Mouse (Mus musculus) midbrain, embryonic 11.5 days (tissue): Measurements from ENCODE around the gene Kir3dl2. TPM values are rescaled to one million over a fixed set of nuclear protein-coding genes. Genes with fewer than 3 reads are reported as not detected.
"Not testable (repeated sequence)": the region's sequence is repeated elsewhere in the genome, so short reads cannot be mapped to it uniquely, and the experiment has no call there.

ENCODE experiments used
- ATAC-seq: fragments of 200-750 bp; cut with Nextera tagmentation; 2 replicates; pipeline ENCODE4 v1.8.0; 2017; ENCODE audit warnings: moderate TSS enrichment, moderate library complexity; ENCODE audit not compliant: low FRiP score
- DNase-seq: peaks from one replicate; pipeline ENCODE4 v3.0.0; 2015; ENCODE audit warnings: low spot score; ENCODE audit errors: missing footprints
- H3K27ac ChIP-seq: fragments of 300-500 bp; sonication (generic); 2 replicates; pipeline ENCODE4 v1.5.1; 2014; ENCODE audit warnings: low read depth, low read length
- H3K27me3 ChIP-seq: fragments of 300-500 bp; sonication (generic); 2 replicates; pipeline ENCODE4 v1.6.1; 2014; ENCODE audit warnings: mild to moderate bottlenecking, low read length, moderate library complexity, mixed read lengths; ENCODE audit not compliant: control insufficient read depth, insufficient read depth
- H3K36me3 ChIP-seq: fragments of 300-500 bp; sonication (generic); 2 replicates; pipeline ENCODE4 v1.6.1; 2014; ENCODE audit warnings: mild to moderate bottlenecking, low read length, moderate library complexity, mixed read lengths; ENCODE audit not compliant: control insufficient read depth, insufficient read depth
- H3K4me1 ChIP-seq: fragments of 300-500 bp; sonication (generic); 2 replicates; pipeline ENCODE4 v1.6.1; 2014; ENCODE audit warnings: low read length; ENCODE audit not compliant: control insufficient read depth, insufficient read depth
- H3K4me2 ChIP-seq: fragments of 300-500 bp; sonication (generic); 2 replicates; pipeline ENCODE4 v1.6.1; 2014; ENCODE audit warnings: mild to moderate bottlenecking, moderate library complexity
- H3K4me3 ChIP-seq: fragments of 300-500 bp; sonication (generic); 2 replicates; pipeline ENCODE4 v1.5.1; 2014; ENCODE audit warnings: low read depth, low read length
- H3K9ac ChIP-seq: fragments of 300-500 bp; sonication (generic); 2 replicates; pipeline ENCODE4 v1.6.1; 2014; ENCODE audit warnings: low read length
- H3K9me3 ChIP-seq: fragments of 300-500 bp; sonication (generic); 2 replicates; pipeline ENCODE4 v1.6.1; 2016; ENCODE audit warnings: low read length; ENCODE audit not compliant: control insufficient read depth
- WGBS: fragments of 180-500 bp; shearing (Covaris S2); extraction: QIAGEN DNeasy Blood & Tissue Kit; methylation state at CpG from one replicate; pipeline ENCODE4 v1.1.7; 2014; 5-methylcytosine and 5-hydroxymethylcytosine counted together
- polyA plus RNA-seq: library from polyadenylated mRNA; unstranded; fragments of >200 nt; fragmentation: Nextera tagmentation; extraction: Ambion mirVana; gene quantifications from 2 replicates; pipeline ENCODE4 v1.2.1, GENCODE M21; 2014

Kir3dl2 gene
- polyA plus RNA-seq: not detected in 2 replicates

DNA sequence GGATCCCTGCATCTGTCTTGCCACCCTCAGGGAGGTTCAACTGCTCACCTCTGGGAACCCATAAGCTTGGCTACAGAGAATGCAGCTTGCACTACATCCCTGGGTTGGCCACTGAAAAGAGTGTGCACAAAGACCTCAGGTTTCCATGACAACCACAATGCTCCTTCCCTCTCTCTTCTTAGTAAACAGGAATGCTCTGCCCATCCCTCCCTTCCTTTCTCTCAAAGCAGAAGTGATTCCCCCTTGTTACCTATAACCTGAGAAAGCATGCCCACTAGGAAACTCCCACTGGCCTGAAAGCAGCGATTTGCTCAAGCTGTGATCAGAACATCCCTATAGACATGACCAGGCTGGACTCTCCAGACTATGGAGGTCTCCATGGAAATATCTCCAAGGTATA lies at the start of gene Kir3dl2:
Gene Kir3dl2 (minus strand): TSS at position 101 of the 400 bp plus-strand sequence.
- H3K4me1 ChIP-seq, H3K4me2 ChIP-seq, H3K27ac ChIP-seq, H3K4me3 ChIP-seq, H3K9ac ChIP-seq, H3K27me3 ChIP-seq, H3K9me3 ChIP-seq, ATAC-seq, DNase-seq, H3K36me3 ChIP-seq: not testable (repeated sequence)
- WGBS: 62% methylated on average over 1 of the region's 1 CpGs

DNA sequence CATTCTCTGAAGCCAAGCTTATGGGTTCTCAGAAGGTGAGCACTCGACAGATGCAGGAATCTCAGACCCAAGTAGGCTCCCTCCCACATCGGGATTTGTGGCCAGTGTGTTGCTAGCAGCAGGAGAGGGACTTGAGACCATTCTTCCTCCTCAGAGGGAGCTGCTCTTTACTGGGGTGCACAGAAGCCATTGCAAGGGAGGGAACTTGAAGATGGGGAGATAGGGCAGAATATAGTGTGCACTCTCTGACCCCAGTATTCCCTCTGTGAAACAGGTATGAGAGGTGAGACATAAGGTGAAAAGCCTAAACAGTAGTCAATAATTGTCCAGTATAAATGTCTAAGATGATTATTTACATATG lies 47.0 kb upstream of the Kir3dl2 start:
- ATAC-seq: no peak
- peak overlapping the region; percentile 40; the same call in 1 of the 2 replicates for H3K9ac ChIP-seq

DNA sequence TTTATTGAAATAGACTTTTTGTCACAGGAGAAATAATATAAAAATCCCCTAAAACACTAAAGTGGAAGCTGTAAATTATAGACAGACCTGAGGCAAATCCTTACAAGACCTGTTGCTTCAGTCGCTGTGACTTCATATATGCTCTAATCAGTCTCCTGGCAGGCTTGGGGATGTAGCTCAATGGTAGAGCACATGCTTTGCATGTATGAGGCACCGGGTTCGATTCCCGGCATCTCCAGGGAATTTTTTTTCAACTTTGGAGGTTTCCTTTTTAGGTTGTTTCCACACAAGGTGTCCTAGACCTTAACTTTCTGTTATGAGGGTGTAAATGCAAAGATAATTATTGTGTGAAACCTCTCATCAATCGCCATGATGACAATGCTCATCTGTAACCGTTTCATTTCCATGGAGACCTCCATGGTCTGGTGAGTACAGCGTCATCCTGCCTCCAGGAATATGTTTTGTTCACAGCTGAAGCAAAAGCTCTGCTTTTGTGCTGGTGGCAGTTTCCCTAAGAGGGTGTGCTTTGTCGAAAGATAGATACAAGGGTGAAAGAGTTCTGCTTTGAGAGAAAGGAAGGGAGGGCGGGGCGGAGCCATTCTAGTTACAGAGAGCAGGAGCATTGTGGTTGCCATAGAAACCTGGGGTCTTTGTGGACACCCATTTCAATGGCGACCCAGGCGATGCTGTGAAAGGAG lies 46.5 kb upstream of the Kir3dl2 start, which contains the start of gene Tceal3:
Gene Tceal3 (plus strand): TSS at position 644 of the 698 bp plus-strand sequence.
- Histone ChIP-seq H3K36me3 (no peaks in the 10 kb centered on the region), H3K27ac (peak within 1 kb of the TSS; percentile 77), H3K4me1 (no peaks in the 10 kb centered on the region), H3K9me3 (no peaks in the 10 kb centered on the region), H3K4me3 (peak within 1 kb of the TSS; percentile 22), H3K27me3 (no peaks in the 10 kb centered on the region), H3K4me2 (peak within 1 kb of the TSS; percentile 25), H3K9ac (peak within 1 kb of the TSS; percentile 40; the same call in 1 of the 2 replicates)
- peak; percentile 94 for DNase-seq
- 45% methylated on average over 12 of the region's 12 CpGs for WGBS
- peak; percentile 95 for ATAC-seq

More for the DNA sequence above, 47.0 kb upstream of the Kir3dl2 start:
- no peaks in the 10 kb centered on the region for H3K36me3 ChIP-seq
- peak overlapping the region; percentile 77 for H3K27ac ChIP-seq
- no peak for DNase-seq
- H3K9me3 ChIP-seq: no peaks in the 10 kb centered on the region
- no peaks in the 10 kb centered on the region for H3K4me1 ChIP-seq
- 23% methylated on average over 2 of the region's 2 CpGs for WGBS
- no peaks in the 10 kb centered on the region for H3K27me3 ChIP-seq
- peak overlapping the region; percentile 25 for H3K4me2 ChIP-seq
- peak overlapping the region; percentile 22; the same call in 1 of the 2 replicates for H3K4me3 ChIP-seq

DNA sequence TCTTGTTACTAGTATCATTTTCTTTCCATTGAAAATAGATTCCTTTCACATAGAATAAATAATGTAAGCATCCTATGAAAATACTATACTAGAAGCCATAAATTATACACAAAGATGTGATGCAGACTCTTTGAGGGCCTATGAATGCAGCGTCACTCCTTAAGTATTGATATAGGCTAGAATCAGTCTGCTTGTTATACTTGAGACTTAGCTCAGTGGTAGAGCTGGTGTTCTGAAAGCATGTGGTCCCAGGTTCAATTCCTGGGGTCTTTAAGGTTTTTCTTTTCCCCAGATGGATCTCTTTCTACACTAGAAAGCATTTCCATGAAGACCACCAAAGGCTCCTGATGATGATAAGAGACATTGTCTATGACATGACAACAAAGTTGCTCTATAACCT lies 40.8 kb upstream of the Kir3dl2 start:
- Histone ChIP-seq H3K36me3 (no peaks in the 10 kb centered on the region), H3K4me3 (no peak overlapping the region), H3K9me3 (no peaks in the 10 kb centered on the region), H3K27me3 (no peaks in the 10 kb centered on the region), H3K9ac (no peak overlapping the region), H3K27ac (no peak overlapping the region), H3K4me2 (no peak overlapping the region), H3K4me1 (no peaks in the 10 kb centered on the region)
- no peak for DNase-seq
- 95% methylated on average over 1 of the region's 1 CpGs for WGBS
- no peak for ATAC-seq

DNA sequence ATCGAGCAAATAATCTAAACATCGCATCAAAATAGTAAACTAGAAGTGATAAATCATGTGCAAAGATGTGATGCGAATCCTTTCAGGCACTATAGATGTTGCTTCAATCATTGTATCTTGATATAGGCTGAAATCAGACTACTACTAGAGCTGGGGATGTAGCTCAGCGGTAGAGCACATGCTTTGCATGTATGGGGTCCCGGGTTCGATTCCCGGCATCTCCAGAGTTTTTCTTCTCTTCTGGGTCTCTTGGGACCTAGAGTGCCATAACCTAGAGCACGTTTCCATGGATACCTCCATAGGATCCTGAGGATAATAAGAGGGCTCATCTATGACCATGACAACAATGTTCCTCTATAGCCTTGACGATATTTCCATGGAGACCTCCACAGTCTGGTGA lies 25.2 kb upstream of the Kir3dl2 start:
- not testable (repeated sequence) for DNase-seq, H3K4me1 ChIP-seq, H3K36me3 ChIP-seq, H3K27me3 ChIP-seq, H3K4me3 ChIP-seq, H3K9me3 ChIP-seq, H3K4me2 ChIP-seq, H3K9ac ChIP-seq, ATAC-seq, H3K27ac ChIP-seq
- 91% methylated on average over 9 of the region's 9 CpGs for WGBS

DNA sequence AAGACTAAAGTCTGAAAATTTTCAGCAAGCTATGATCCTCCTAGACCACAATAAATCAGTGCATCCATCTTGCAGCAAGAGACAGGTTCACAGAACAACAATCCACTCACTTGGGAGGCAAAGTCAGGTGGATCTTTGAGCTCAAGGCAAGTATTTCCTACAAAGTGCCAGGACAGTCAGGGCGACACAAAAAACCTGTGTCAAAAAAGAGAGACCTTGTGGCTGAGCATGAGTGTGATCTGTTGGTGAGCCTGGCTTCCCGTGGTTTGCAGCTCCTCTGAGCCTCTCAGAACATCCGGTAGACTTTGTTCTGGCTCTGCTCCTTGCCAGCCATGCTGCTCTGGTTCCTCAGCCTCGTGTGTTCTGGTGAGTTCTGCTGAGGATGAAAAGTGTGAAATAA lies 26.2 kb downstream of the Kir3dl2 start, which contains the start of gene Kir3dl1:
Gene Kir3dl1 (plus strand): TSS at position 301 of the 400 bp plus-strand sequence.
- H3K9me3 ChIP-seq, H3K27me3 ChIP-seq, ATAC-seq, H3K36me3 ChIP-seq, H3K4me2 ChIP-seq, H3K27ac ChIP-seq, DNase-seq, H3K4me1 ChIP-seq, H3K4me3 ChIP-seq, H3K9ac ChIP-seq: not testable (repeated sequence)
- WGBS: 77% methylated on average over 4 of the region's 4 CpGs

Other genes with a start within 250 kb of the Kir3dl2 start
- not detected in 2 replicates for gene Kir3dl1, start 26.1 kb downstream of the Kir3dl2 start, polyA plus RNA-seq
- 9.9 and 11.2 TPM in 2 replicates for gene Tceal3, start 46.8 kb upstream of the Kir3dl2 start, polyA plus RNA-seq
- 11.4 and 14.5 TPM in 2 replicates for gene Tceal1, start 163.9 kb upstream of the Kir3dl2 start, polyA plus RNA-seq
- gene Morf4l2, start 199.6 kb upstream of the Kir3dl2 start, polyA plus RNA-seq: 669 and 699 TPM in 2 replicates
- gene Glra4, start 236.1 kb upstream of the Kir3dl2 start, polyA plus RNA-seq: 0.10 TPM in 1 of 2 replicates, not detected in the other